Mouse (Mus musculus) hindbrain, embryonic 12.5 days (tissue): ENCODE results near the gene Tspan9. TPM values are rescaled to one million over a fixed set of nuclear protein-coding genes. Genes with fewer than 3 reads are reported as not detected.
A peak's percentile ranks its signal among the peaks of the same experiment; 100 is the strongest.

ENCODE experiments used
- ATAC-seq: fragments of 200-750 bp; cut with Nextera tagmentation; 2 replicates; pipeline ENCODE4 v1.8.0; 2017; ENCODE audit warnings: moderate TSS enrichment; ENCODE audit not compliant: low FRiP score
- H3K27ac ChIP-seq: fragments of 300-500 bp; sonication (generic); 2 replicates; pipeline ENCODE4 v1.5.1; 2016; ENCODE audit warnings: mild to moderate bottlenecking
- H3K27me3 ChIP-seq: fragments of 300-500 bp; sonication (generic); 2 replicates; pipeline ENCODE4 v1.6.1; 2016; ENCODE audit warnings: mild to moderate bottlenecking
- H3K36me3 ChIP-seq: fragments of 300-500 bp; sonication (generic); 2 replicates; pipeline ENCODE4 v1.6.1; 2016; ENCODE audit warnings: mild to moderate bottlenecking
- H3K4me1 ChIP-seq: fragments of 300-500 bp; sonication (generic); 2 replicates; pipeline ENCODE4 v1.6.1; 2016
- H3K4me2 ChIP-seq: fragments of 300-500 bp; sonication (generic); replicated peaks from 2 replicates; pipeline ENCODE4 v1.6.1; 2016; ENCODE audit warnings: mild to moderate bottlenecking
- H3K4me3 ChIP-seq: fragments of 300-500 bp; sonication (generic); 2 replicates; pipeline ENCODE4 v1.5.1; 2016; ENCODE audit warnings: mild to moderate bottlenecking
- H3K9ac ChIP-seq: fragments of 300-500 bp; sonication (generic); 2 replicates; pipeline ENCODE4 v1.6.1; 2016; ENCODE audit warnings: mild to moderate bottlenecking, moderate library complexity
- H3K9me3 ChIP-seq: fragments of 300-500 bp; sonication (generic); replicated peaks from 2 replicates; pipeline ENCODE4 v1.6.1; 2016; ENCODE audit warnings: mild to moderate bottlenecking
- WGBS: fragments of 180-500 bp; shearing (Covaris S2); methylation state at CpG from one replicate; pipeline ENCODE4 v1.1.7; 2016; 5-methylcytosine and 5-hydroxymethylcytosine counted together
- polyA plus RNA-seq: library from polyadenylated mRNA; unstranded; fragments of >200 nt; fragmentation: Nextera tagmentation; extraction: Ambion mirVana; gene quantifications from 2 replicates; pipeline ENCODE4 v1.2.1, GENCODE M21; 2016

Tspan9 gene
- polyA plus RNA-seq, 1 experiment from 2014 or later: 63.4 TPM

GRCm38 (mm10) chr6:128081293-128081692, 62.1 kb downstream of the Tspan9 start:
- Histone ChIP-seq H3K4me1 (peaks cover 27% of the 10 kb centered on the region), H3K27ac (no peak overlapping the region), H3K9ac (no peak overlapping the region), H3K4me3 (no peak overlapping the region), H3K4me2 (no peak overlapping the region), H3K36me3 (no peaks in the 10 kb centered on the region), H3K9me3 (no peaks in the 10 kb centered on the region), H3K27me3 (no peaks in the 10 kb centered on the region)
- WGBS: 82% methylated on average over 8 of the region's 8 CpGs
- no peak for ATAC-seq

- Histone ChIP-seq H3K27ac (no peak overlapping the region), H3K27me3 (no peaks in the 10 kb centered on the region), H3K4me3 (no peak overlapping the region), H3K36me3 (no peaks in the 10 kb centered on the region), H3K4me2 (no peak overlapping the region), H3K4me1 (peaks cover 22% of the 10 kb centered on the region), H3K9me3 (no peaks in the 10 kb centered on the region), H3K9ac (no peak overlapping the region)
- WGBS: 72% methylated on average over 9 of the region's 9 CpGs
- no peak for ATAC-seq
Measured at GRCm38 (mm10) chr6:128079576-128080224, 63.7 kb downstream of the Tspan9 start.

GRCm38 (mm10) chr6:128078508-128078907, 64.9 kb downstream of the Tspan9 start:
- Histone ChIP-seq H3K27ac (no peak overlapping the region), H3K9me3 (no peaks in the 10 kb centered on the region), H3K4me2 (no peak overlapping the region), H3K4me1 (peaks cover 22% of the 10 kb centered on the region), H3K4me3 (no peak overlapping the region), H3K36me3 (no peaks in the 10 kb centered on the region), H3K27me3 (no peaks in the 10 kb centered on the region), H3K9ac (no peak overlapping the region; the same call in 1 of the 2 replicates)
- WGBS: 43% methylated on average over 4 of the region's 4 CpGs
- no peak for ATAC-seq

GRCm38 (mm10) chr6:128076104-128077020, 67.0 kb downstream of the Tspan9 start:
- peaks cover 23% of the 10 kb centered on the region for H3K4me1 ChIP-seq
- no peak overlapping the region for H3K27ac ChIP-seq
- H3K4me3 ChIP-seq: no peak overlapping the region
- no peak for ATAC-seq
- no peak overlapping the region for H3K9ac ChIP-seq
- H3K4me2 ChIP-seq: no peak overlapping the region
- WGBS: 85% methylated on average over 21 of the region's 21 CpGs
- no peaks in the 10 kb centered on the region for H3K27me3 ChIP-seq
- H3K36me3 ChIP-seq: no peaks in the 10 kb centered on the region
- H3K9me3 ChIP-seq: no peaks in the 10 kb centered on the region

GRCm38 (mm10) chr6:128075453-128076003, 67.9 kb downstream of the Tspan9 start:
- no peak overlapping the region for H3K27ac ChIP-seq
- H3K4me2 ChIP-seq: no peak overlapping the region
- H3K9me3 ChIP-seq: no peaks in the 10 kb centered on the region
- H3K4me1 ChIP-seq: peaks cover 28% of the 10 kb centered on the region
- no peaks in the 10 kb centered on the region for H3K36me3 ChIP-seq
- 77% methylated on average over 5 of the region's 5 CpGs for WGBS
- no peaks in the 10 kb centered on the region for H3K27me3 ChIP-seq
- H3K9ac ChIP-seq: no peak overlapping the region
- no peak overlapping the region for H3K4me3 ChIP-seq
- ATAC-seq: no peak

- Histone ChIP-seq H3K4me1 (peaks cover 27% of the 10 kb centered on the region), H3K9me3 (no peaks in the 10 kb centered on the region), H3K27me3 (no peaks in the 10 kb centered on the region), H3K27ac (no peak overlapping the region), H3K9ac (no peak overlapping the region), H3K4me3 (no peak overlapping the region), H3K36me3 (no peaks in the 10 kb centered on the region), H3K4me2 (no peak overlapping the region)
- 72% methylated on average over 12 of the region's 12 CpGs for whole genome bisulfite sequencing
- ATAC-seq: no peak
Measured at GRCm38 (mm10) chr6:128070921-128071558, 72.4 kb downstream of the Tspan9 start.

GRCm38 (mm10) chr6:128070072-128070872, 73.1 kb downstream of the Tspan9 start:
- Histone ChIP-seq H3K4me1 (peaks cover 35% of the 10 kb centered on the region), H3K36me3 (no peaks in the 10 kb centered on the region), H3K27ac (peak overlapping the region; percentile 35; the same call in 1 of the 2 replicates), H3K4me3 (no peak overlapping the region), H3K4me2 (no peak overlapping the region), H3K27me3 (no peaks in the 10 kb centered on the region), H3K9ac (no peak overlapping the region), H3K9me3 (no peaks in the 10 kb centered on the region)
- WGBS: 79% methylated on average over 19 of the region's 19 CpGs
- no peak for ATAC-seq

GRCm38 (mm10) chr6:128068144-128068543, 75.2 kb downstream of the Tspan9 start:
- WGBS: 84% methylated on average over 8 of the region's 8 CpGs
- no peak overlapping the region for H3K9ac ChIP-seq
- H3K4me2 ChIP-seq: no peak overlapping the region
- H3K36me3 ChIP-seq: no peaks in the 10 kb centered on the region
- H3K4me1 ChIP-seq: peaks cover 36% of the 10 kb centered on the region
- H3K27me3 ChIP-seq: no peaks in the 10 kb centered on the region
- no peak overlapping the region for H3K27ac ChIP-seq
- ATAC-seq: no peak
- H3K9me3 ChIP-seq: no peaks in the 10 kb centered on the region
- no peak overlapping the region for H3K4me3 ChIP-seq

GRCm38 (mm10) chr6:128065982-128066381, 77.4 kb downstream of the Tspan9 start:
- ATAC-seq: no peak
- Histone ChIP-seq H3K9ac (no peak overlapping the region), H3K36me3 (no peaks in the 10 kb centered on the region), H3K4me3 (no peak overlapping the region), H3K27me3 (no peaks in the 10 kb centered on the region), H3K27ac (peak overlapping the region; percentile 44; the same call in 1 of the 2 replicates), H3K9me3 (no peaks in the 10 kb centered on the region), H3K4me2 (0 out of 2 replicates have a peak overlapping the region, but pooled peaks have one; percentile 11), H3K4me1 (peaks cover 33% of the 10 kb centered on the region)
- WGBS: 22% methylated on average over 7 of the region's 7 CpGs

- no peak overlapping the region for H3K27ac ChIP-seq
- no peak for ATAC-seq
- 100% methylated on average over 1 of the region's 1 CpGs for WGBS
- no peak overlapping the region for H3K9ac ChIP-seq
- peaks cover 34% of the 10 kb centered on the region for H3K4me1 ChIP-seq
- no peaks in the 10 kb centered on the region for H3K27me3 ChIP-seq
- H3K36me3 ChIP-seq: no peaks in the 10 kb centered on the region
- H3K4me3 ChIP-seq: no peak overlapping the region
- H3K9me3 ChIP-seq: no peaks in the 10 kb centered on the region
- H3K4me2 ChIP-seq: no peak overlapping the region
Measured at GRCm38 (mm10) chr6:128063501-128063900, 79.9 kb downstream of the Tspan9 start.

- Histone ChIP-seq H3K4me1 (peaks cover 41% of the 10 kb centered on the region), H3K4me3 (no peak overlapping the region), H3K9ac (no peak overlapping the region), H3K9me3 (no peaks in the 10 kb centered on the region), H3K4me2 (no peak overlapping the region), H3K27ac (no peak overlapping the region), H3K27me3 (no peaks in the 10 kb centered on the region), H3K36me3 (no peaks in the 10 kb centered on the region)
- 79% methylated on average over 6 of the region's 6 CpGs for WGBS
- no peak for ATAC-seq
Measured at GRCm38 (mm10) chr6:128062784-128063183, 80.6 kb downstream of the Tspan9 start.
